Mouse (Mus musculus): Measurements from ENCODE around the gene Qars.

Gene Qars

DNA sequence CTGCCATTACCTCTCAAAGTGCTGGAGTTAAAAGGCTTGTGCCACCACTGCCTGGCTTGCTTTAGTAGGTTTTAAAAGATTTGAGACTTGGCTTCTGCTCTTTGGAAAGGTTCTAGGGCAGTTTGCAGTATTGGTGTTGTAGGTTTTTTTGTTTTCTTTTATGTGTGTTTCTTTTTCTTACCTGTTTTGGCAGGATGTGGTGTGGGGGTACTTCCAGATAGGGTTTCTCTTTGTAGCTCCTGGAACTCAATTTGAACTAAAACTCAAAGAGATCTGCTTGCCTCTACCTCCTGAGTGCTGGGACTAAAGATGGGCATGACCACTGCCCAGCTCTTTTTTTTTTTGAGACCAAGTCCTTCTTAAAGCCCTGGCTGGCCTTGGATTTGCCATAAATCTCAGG is 33.3 kb downstream of the Qars start:
- no peak for DNase-seq

DNA sequence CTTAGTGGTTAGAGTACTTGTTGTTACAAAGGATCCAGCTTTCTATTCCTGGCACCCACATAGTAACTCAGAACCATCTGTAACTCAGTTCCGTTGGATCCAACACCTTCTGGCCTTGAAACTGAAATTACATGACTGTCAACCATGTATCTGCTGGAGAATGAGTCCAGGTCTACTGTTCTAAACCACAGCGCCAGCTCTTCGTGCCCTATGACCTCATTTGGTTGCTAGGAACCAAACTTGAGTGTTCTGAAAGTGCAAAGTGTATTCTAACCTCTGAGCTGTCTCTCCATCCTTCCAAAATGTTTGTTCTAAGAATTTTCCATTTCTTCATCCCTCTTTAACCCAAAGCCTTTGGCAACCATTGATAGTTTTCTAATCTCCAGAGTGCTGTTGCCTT is 38.5 kb downstream of the Qars start:
- no peak for DNase-seq

DNA sequence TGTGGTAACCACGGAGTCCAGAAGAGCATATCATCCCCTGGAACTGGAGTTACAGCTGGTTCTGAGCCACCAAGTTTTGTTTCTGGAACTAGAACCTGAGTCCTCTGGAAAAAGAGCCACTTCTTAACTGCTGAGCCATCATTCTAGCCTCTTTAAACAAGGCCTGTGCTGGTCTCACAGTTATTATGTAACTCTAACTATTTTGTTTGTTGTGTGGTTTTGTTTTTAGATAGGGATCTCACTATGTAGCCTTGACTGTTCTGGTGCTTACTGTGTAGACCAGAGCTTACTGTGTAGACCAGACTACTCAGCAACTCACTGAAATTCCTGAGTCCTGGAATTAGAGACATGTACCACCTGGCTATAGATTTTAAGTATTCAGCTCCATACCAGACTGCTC is 39.4 kb downstream of the Qars start:
- no peak for DNase-seq

DNA sequence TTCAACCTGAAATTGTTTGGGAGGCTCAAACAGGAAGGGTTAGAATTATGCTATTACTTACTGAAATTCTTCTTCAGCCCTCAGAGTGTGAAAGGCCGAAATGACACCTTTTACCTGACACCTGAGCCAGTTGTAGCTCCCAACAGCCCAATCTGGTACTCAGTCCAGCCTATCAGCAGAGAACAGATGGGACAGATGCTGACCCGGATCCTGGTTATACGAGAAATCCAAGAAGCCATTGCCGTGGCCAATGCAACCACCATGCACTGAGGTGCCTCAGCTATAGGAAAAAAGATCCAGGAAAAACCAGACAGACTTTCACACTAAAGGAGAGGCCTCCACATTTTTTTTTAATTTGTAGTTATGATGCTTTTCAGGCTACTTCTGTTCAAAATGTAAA is 51.7 kb downstream of the Qars start:
- no peak for DNase-seq

DNA sequence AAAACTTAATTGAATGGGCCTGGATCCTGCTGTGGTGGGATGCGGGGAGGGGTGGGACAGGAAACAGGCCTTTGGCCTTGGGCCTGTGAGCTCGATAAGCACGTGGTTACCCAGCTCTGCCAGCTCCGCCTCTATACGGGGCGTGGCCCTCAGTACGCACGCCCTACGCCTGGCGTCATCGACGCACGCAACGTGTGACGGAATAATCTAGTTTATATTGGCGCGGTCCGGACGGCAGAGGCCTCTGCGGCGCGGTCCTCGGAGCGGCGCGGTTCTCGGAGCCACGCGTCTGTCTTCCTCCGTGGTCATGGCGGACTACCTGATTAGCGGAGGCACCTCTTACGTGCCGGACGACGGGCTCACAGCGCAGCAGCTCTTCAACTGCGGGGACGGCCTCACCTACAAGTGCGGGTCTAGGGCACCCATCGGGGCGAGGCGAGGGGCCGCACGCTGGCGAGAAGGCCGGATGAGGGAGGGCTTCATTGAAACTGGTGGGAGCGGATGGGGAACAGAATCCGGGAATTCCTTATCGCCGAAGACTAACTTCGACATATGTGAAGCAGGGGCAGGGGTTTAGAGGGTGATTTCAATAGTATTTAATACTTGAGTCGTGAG is 52.8 kb downstream of the Qars start, which contains the start of gene Impdh2:
Gene Impdh2 (plus strand): TSS at position 60 of the 615 bp plus-strand sequence.
- DNase-seq: peak; percentile 96

DNA sequence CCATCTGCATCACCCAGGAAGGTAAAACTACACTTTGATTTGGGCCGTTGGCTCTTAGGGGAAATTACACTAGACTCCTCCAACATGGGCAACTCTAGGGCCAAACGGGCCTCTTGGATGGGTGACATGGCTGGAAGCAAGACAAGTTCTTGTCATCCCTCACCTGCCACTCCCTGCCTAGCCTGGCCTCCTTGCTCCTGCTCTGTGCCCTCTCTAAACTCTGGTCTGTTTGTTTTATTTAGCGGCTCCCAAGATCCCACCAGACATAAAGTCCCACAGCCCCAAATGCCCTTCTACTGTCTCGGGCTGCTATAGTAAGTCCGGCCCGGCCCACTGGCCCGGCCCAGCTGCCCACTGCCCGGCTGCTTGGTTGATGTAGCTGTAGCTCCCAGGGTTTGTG is 56.2 kb downstream of the Qars start:
- no peak for DNase-seq

DNA sequence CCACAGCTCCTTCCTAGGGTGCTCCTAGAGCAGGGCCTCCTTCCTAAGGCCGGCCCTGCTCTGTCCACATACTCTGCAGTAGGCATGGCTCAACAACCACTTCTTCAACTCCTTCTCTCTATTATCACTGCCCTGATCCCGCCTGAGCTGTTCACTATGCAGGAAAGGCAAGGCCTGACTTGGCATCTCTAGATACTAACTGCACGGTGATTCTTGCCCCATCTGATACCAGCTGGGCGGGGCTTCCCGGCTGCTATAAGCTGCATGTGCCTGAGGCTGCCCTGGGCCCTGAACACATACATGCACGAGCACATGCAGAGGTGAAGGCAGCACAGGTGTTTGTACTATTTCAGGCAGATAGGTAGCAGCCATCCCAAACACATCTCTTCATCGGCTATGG is 56.6 kb downstream of the Qars start:
- DNase-seq: no peak

All from layer of hippocampus, adult 9-11 months (tissue).